Mouse (Mus musculus): ENCODE results near the gene Adh4. TPM values are rescaled to one million over a fixed set of nuclear protein-coding genes. Genes with fewer than 3 reads are reported as not detected.
"Not testable (repeated sequence)": the region's sequence is repeated elsewhere in the genome, so short reads cannot be mapped to it uniquely, and the experiment has no call there.

Gene Adh4
- polyA plus RNA-seq (2012; ENCODE audit: insufficient read depth, insufficient read length, missing spikeins) = 2.5 TPM in 2 replicates

- H3K4me1 ChIP-seq (ENCODE audit: control insufficient read depth, insufficient read depth, insufficient read length, low read length) = no peaks in the 10 kb centered on the region; the same call in 1 of the 2 replicates
- H3K27ac ChIP-seq (replicated peaks; ENCODE audit: low read depth, low read length) = no peak within 1 kb of the TSS
- no peak within 1 kb of the TSS for H3K4me3 ChIP-seq (ENCODE audit: insufficient read depth, low read depth, low read length)
These were observed at the start of gene Adh4 for GRCm38 (mm10) chr3:138415121-138415690. TSS of gene Adh4 (plus strand) at chr3:138415466.

DNA sequence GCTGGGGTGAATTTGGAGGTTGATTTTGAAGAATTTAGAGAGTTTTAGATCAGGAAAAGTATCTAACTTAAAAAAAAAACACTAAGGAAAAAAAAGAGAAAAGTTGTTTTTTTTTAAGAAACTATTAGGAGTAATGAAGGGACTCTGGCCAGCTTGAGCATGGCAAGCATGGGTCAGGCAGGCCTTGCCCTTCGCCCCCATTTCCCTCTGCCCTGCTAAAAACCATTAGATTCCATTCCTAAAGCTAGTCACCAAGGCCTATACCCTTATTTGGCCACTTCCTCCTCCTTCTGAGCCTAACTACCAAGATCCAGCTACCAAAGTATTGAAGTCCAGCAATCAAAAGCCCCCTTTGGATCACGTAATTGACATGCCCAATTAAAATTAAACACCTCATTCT lies 49.1 kb upstream of the Adh4 start:
- Histone ChIP-seq H3K27ac (replicated peaks; ENCODE audit: low read depth, low read length) (peak overlapping the region; percentile 80), H3K4me1 (ENCODE audit: control insufficient read depth, insufficient read depth, insufficient read length, low read length) (peaks cover 5% of the 10 kb centered on the region; the same call in 1 of the 2 replicates), H3K4me3 (ENCODE audit: insufficient read depth, low read depth, low read length) (no peak overlapping the region)

DNA sequence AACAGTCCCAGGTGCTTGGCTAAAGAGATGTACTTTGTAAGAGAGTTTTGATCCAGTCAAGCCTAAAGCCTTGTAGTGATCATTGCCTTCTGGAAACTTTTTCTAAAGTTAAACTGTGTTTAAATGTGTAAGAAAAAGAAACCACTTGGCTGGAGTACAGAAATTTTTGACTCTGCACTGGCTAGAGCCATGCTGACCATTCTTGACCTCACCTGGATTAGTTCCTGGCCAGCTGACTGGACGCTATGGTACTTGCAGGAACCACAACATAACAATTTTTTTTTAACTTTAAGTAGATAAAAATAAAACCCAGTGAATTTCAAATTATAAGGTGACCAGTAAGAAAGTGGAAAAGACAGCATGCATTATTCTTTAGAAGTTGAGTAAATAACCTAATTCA lies 45.7 kb upstream of the Adh4 start:
- Histone ChIP-seq H3K4me3 (ENCODE audit: insufficient read depth, low read depth, low read length) (no peak overlapping the region), H3K27ac (replicated peaks; ENCODE audit: low read depth, low read length) (no peak overlapping the region), H3K4me1 (ENCODE audit: control insufficient read depth, insufficient read depth, insufficient read length, low read length) (peaks cover 5% of the 10 kb centered on the region; the same call in 1 of the 2 replicates)

- not testable (repeated sequence) for H3K4me1 ChIP-seq (ENCODE audit: control insufficient read depth, insufficient read depth, insufficient read length, low read length); H3K27ac ChIP-seq (replicated peaks; ENCODE audit: low read depth, low read length); H3K4me3 ChIP-seq (ENCODE audit: insufficient read depth, low read depth, low read length)
These were observed 45.0 kb upstream of the Adh4 start for GRCm38 (mm10) chr3:138370289-138370688.

DNA sequence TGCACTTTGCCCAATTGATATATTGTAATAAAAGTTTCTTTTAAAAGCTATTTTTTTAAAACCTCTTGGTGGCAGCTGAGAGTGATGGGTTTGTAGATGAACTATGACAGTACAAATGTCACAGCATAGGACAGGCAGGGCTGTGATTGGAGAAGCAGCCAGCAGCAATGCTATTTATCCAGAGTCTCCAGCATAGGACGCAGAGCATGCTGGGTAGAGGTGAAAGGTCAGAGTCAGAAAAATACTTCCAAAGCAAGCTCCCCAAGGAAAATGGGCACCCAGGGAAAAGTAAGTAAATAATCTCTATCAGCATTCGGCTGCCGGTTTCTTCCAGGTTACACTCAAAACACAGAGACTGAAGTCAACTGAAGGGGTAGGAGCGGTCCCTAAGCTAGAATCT lies 41.3 kb upstream of the Adh4 start:
- H3K27ac ChIP-seq (replicated peaks; ENCODE audit: low read depth, low read length) = peak overlapping the region; percentile 69

GRCm38 (mm10) chr3:138375148-138375547 lies 40.1 kb upstream of the Adh4 start:
- Histone ChIP-seq H3K27ac (replicated peaks; ENCODE audit: low read depth, low read length) (peak overlapping the region; percentile 81), H3K4me1 (ENCODE audit: control insufficient read depth, insufficient read depth, insufficient read length, low read length) (0 out of 2 replicates have a peak, but pooled peaks cover 3% of the 10 kb centered on the region), H3K4me3 (ENCODE audit: insufficient read depth, low read depth, low read length) (no peak overlapping the region)

More for the DNA sequence above, 41.3 kb upstream of the Adh4 start:
- H3K4me1 ChIP-seq (ENCODE audit: control insufficient read depth, insufficient read depth, insufficient read length, low read length) = 0 out of 2 replicates have a peak, but pooled peaks cover 3% of the 10 kb centered on the region
- H3K4me3 ChIP-seq (ENCODE audit: insufficient read depth, low read depth, low read length) = no peak overlapping the region

DNA sequence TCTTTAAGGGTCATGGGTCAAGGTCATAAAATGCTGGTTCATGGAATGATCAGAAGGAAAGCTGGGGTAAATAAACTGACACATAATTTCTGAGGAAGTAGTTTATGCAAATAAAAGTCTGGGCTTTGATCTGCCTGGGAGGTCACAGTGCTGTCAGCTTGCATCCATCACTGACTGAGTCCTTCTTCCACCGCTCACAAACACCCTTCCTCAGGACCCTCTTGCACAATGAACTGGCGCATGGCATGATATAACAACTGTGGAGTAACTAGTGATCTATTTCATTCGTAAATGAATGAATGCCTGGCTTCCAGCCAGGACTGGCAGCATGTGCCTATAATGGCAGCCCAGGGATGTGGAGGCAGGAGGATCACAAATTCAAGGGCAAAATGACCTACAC lies 34.1 kb upstream of the Adh4 start:
- Histone ChIP-seq H3K4me3 (ENCODE audit: insufficient read depth, low read depth, low read length) (no peak overlapping the region), H3K27ac (replicated peaks; ENCODE audit: low read depth, low read length) (no peak overlapping the region), H3K4me1 (ENCODE audit: control insufficient read depth, insufficient read depth, insufficient read length, low read length) (no peaks in the 10 kb centered on the region)

DNA sequence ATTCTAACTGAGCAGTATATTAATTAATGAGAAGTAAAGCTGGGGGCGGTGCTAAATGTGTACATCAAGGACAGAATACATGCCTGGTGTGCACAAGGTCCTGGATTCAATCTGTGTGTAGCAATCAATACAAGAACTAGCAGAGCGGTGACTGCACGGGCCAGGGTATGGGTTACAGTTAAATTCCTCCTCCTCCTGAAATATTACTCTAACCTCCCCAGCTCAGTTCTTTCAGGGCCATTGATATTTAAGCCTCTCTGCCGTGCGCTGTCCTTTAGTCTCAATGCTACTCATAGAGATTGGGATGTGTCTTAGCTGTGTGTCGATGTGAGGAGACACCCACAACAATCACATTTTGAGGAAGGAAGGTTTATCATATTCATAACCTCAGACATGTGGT lies 28.1 kb upstream of the Adh4 start:
- H3K4me3 ChIP-seq (ENCODE audit: insufficient read depth, low read depth, low read length) = no peak overlapping the region
- no peak overlapping the region for H3K27ac ChIP-seq (replicated peaks; ENCODE audit: low read depth, low read length)
- H3K4me1 ChIP-seq (ENCODE audit: control insufficient read depth, insufficient read depth, insufficient read length, low read length) = no peaks in the 10 kb centered on the region

- Histone ChIP-seq H3K4me3 (ENCODE audit: insufficient read depth, low read depth, low read length) (no peak overlapping the region), H3K27ac (replicated peaks; ENCODE audit: low read depth, low read length) (no peak overlapping the region; the same call in 1 of the 2 replicates), H3K4me1 (ENCODE audit: control insufficient read depth, insufficient read depth, insufficient read length, low read length) (no peaks in the 10 kb centered on the region)
These were observed 10.4 kb upstream of the Adh4 start for GRCm38 (mm10) chr3:138404872-138405271.

DNA sequence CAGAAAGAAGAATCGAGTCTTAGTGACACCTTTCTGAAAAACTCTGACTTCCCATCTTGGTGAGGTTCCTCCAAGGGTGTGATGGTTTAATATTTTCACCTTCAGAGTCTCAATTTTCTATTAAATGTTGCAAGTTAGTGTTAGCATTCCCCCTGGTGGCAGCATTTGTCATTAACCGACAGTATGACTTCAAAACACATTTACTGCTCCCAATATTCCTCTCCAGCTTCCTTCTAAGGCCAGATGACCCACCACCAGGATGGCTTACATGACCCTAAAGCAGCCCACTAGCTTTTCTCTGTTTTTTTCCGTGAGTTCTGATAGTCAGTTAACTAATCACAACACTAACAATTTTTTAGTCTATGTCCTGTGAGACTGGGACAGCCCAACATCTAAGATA lies 9.9 kb upstream of the Adh4 start:
- H3K4me1 ChIP-seq (ENCODE audit: control insufficient read depth, insufficient read depth, insufficient read length, low read length) = no peaks in the 10 kb centered on the region
- no peak overlapping the region for H3K27ac ChIP-seq (replicated peaks; ENCODE audit: low read depth, low read length)
- no peak overlapping the region for H3K4me3 ChIP-seq (ENCODE audit: insufficient read depth, low read depth, low read length)

- Histone ChIP-seq H3K27ac (replicated peaks; ENCODE audit: low read depth, low read length) (no peak overlapping the region), H3K4me1 (ENCODE audit: control insufficient read depth, insufficient read depth, insufficient read length, low read length) (no peaks in the 10 kb centered on the region), H3K4me3 (ENCODE audit: insufficient read depth, low read depth, low read length) (no peak overlapping the region)
These were observed 9.4 kb upstream of the Adh4 start for GRCm38 (mm10) chr3:138405840-138406239.

DNA sequence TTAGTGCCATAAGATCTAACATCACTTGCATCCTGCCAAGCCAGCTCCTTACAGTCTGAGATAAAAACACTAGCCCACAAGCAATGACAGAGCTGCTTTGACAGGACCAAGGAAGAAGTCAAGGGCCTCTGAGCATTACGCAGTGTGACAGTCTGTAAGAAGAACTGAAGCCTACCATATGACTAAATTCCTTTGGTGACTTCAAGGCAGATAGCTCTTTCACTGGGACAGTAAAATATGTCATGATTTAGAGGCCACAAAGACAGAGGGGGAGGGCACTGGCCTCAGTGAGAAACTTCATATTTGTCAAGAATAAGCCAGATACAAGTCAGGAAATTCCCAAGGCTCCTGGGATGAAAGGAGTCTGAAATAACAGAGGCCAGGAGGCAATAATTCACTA lies 7.3 kb upstream of the Adh4 start:
- Histone ChIP-seq H3K4me3 (ENCODE audit: insufficient read depth, low read depth, low read length) (no peak overlapping the region), H3K27ac (replicated peaks; ENCODE audit: low read depth, low read length) (no peak overlapping the region), H3K4me1 (ENCODE audit: control insufficient read depth, insufficient read depth, insufficient read length, low read length) (no peaks in the 10 kb centered on the region)

DNA sequence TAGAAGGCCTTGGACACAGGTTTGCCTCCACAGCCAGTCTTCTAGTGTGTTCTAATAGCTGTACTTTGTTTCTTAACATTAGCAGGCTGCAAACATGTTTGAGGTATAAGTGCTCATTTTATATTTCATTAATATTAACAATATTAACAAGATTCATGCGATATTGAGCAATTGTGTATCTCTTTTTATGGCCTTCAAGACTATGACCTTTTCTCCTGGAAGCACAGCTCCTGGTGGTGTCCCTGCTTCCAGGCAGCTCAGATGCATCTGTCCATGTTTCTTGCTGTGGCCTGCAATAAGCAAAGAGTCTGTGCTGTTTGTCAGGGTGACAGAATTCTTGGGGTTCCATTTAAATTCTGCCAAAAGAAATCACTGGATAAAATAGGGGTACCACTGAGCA lies 5.7 kb upstream of the Adh4 start:
- H3K4me1 ChIP-seq (ENCODE audit: control insufficient read depth, insufficient read depth, insufficient read length, low read length) = no peaks in the 10 kb centered on the region
- H3K4me3 ChIP-seq (ENCODE audit: insufficient read depth, low read depth, low read length) = no peak overlapping the region
- no peak overlapping the region for H3K27ac ChIP-seq (replicated peaks; ENCODE audit: low read depth, low read length)

- no peaks in the 10 kb centered on the region for H3K4me1 ChIP-seq (ENCODE audit: control insufficient read depth, insufficient read depth, insufficient read length, low read length)
- H3K4me3 ChIP-seq (ENCODE audit: insufficient read depth, low read depth, low read length) = no peak overlapping the region
- no peak overlapping the region for H3K27ac ChIP-seq (replicated peaks; ENCODE audit: low read depth, low read length)
These were observed 5.1 kb upstream of the Adh4 start for GRCm38 (mm10) chr3:138410211-138410610.

DNA sequence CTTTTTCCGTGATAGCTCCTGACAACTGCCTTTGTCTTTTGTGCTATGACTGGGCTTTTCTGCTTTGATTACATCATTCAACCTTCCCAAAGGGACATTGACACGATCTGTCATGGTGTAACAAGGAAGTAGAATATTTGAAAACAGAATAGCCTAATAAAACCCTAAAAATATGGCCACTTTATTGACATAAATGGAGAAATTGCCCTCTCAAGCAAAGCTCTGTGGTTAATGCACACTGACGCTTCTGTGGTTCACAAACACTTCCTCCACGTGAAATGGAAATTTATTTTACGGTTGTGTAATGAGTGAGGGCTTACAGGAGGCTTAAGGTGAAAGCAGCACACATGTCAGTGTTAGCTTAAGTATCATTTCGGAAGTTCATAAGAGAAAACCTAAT lies 4.1 kb downstream of the Adh4 start:
- Histone ChIP-seq H3K4me1 (ENCODE audit: control insufficient read depth, insufficient read depth, insufficient read length, low read length) (no peaks in the 10 kb centered on the region; the same call in 1 of the 2 replicates), H3K4me3 (ENCODE audit: insufficient read depth, low read depth, low read length) (no peak overlapping the region), H3K27ac (replicated peaks; ENCODE audit: low read depth, low read length) (no peak overlapping the region)

- Histone ChIP-seq H3K4me1 (ENCODE audit: control insufficient read depth, insufficient read depth, insufficient read length, low read length) (no peaks in the 10 kb centered on the region; the same call in 1 of the 2 replicates), H3K4me3 (ENCODE audit: insufficient read depth, low read depth, low read length) (no peak overlapping the region), H3K27ac (replicated peaks; ENCODE audit: low read depth, low read length) (no peak overlapping the region)
These were observed 5.1 kb downstream of the Adh4 start for GRCm38 (mm10) chr3:138420385-138420784.
